Mouse (Mus musculus) kidney, postnatal 0 days (tissue): Measurements from ENCODE around the gene AL732309.1. TPM values are rescaled to one million over a fixed set of nuclear protein-coding genes. Genes with fewer than 3 reads are reported as not detected.
A peak's percentile ranks its signal among the peaks of the same experiment; 100 is the strongest.

Experiments
- ATAC-seq: fragments of 200-750 bp; cut with Nextera tagmentation; replicated peaks from 2 replicates; pipeline ENCODE4 v1.8.0; 2017; ENCODE audit warnings: low read depth, moderate number of reproducible peaks, moderate TSS enrichment, moderate library complexity; ENCODE audit not compliant: low FRiP score
- DNase-seq: peaks from one replicate; pipeline ENCODE4 v3.0.0-alpha.2; 2016; ENCODE audit warnings: low spot score
- H3K27ac ChIP-seq: fragments of 300-500 bp; sonication (generic); 2 replicates; pipeline ENCODE4 v1.5.1; 2014; ENCODE audit warnings: mild to moderate bottlenecking
- H3K27me3 ChIP-seq: fragments of 300-500 bp; sonication (generic); 2 replicates; pipeline ENCODE4 v1.6.1; 2014; ENCODE audit warnings: low read length, mixed read lengths; ENCODE audit not compliant: insufficient read depth
- H3K36me3 ChIP-seq: fragments of 300-500 bp; sonication (generic); 2 replicates; pipeline ENCODE4 v1.6.1; 2014; ENCODE audit warnings: low read length, mixed read lengths; ENCODE audit not compliant: insufficient read depth
- H3K4me1 ChIP-seq: fragments of 300-500 bp; sonication (generic); replicated peaks from 2 replicates; pipeline ENCODE4 v1.6.1; 2014; ENCODE audit warnings: antibody characterized with exemption, low read length, mixed read lengths; ENCODE audit not compliant: insufficient read depth
- H3K4me2 ChIP-seq: fragments of 300-500 bp; sonication (generic); 2 replicates; pipeline ENCODE4 v1.6.1; 2014; ENCODE audit warnings: mild to moderate bottlenecking, low read length, moderate library complexity, mixed read lengths
- H3K4me3 ChIP-seq: fragments of 300-500 bp; sonication (generic); replicated peaks from 2 replicates; pipeline ENCODE4 v1.5.1; 2014; ENCODE audit warnings: low read depth, low read length
- H3K9ac ChIP-seq: fragments of 300-500 bp; sonication (generic); 2 replicates; pipeline ENCODE4 v1.6.1; 2014; ENCODE audit warnings: low read depth, low read length
- H3K9me3 ChIP-seq: fragments of 300-500 bp; sonication (generic); replicated peaks from 2 replicates; pipeline ENCODE4 v1.6.1; 2016; ENCODE audit warnings: low read length, inconsistent platforms, mixed read lengths
- CTCF ChIP-seq: IDR thresholded peaks from 2 replicates; pipeline ENCODE4 v1.5.1; 2016; ENCODE audit warnings: antibody characterized with exemption, low read depth, mild to moderate bottlenecking, moderate library complexity
- WGBS: fragments of 180-500 bp; shearing (Covaris S2); extraction: QIAGEN DNeasy Blood & Tissue Kit; methylation state at CpG from one replicate; pipeline ENCODE4 v1.1.7; 2014; 5-methylcytosine and 5-hydroxymethylcytosine counted together
- polyA plus RNA-seq: library from polyadenylated mRNA; unstranded; fragments of >200 nt; fragmentation: Nextera tagmentation; extraction: Ambion mirVana; gene quantifications from 2 replicates; pipeline ENCODE4 v1.2.1, GENCODE M21; 2015

Gene AL732309.1
- polyA plus RNA-seq, 1 experiment from 2014 or later = 2.7 TPM

DNA sequence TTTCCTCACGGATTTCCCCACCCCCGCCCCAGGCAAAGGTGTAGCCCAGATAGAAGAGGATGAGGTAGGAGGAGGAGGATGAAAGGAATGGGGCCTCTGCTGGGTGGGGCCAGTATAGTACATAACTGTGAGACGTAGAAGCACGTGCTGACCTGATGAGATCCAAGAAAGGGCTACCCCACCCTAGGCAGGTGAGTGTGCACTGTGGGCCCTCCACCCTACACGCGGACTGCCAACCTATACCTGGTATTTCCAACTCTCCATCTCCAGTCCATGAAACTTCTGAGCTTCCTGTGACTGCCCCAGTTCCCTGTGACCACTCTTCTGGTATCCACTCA lies 5.3 kb downstream of the AL732309.1 start:
- Histone ChIP-seq H3K27ac (peak overlapping the region; percentile 59; the same call in 1 of the 2 replicates), H3K36me3 (no peaks in the 10 kb centered on the region), H3K4me1 (peaks cover 20% of the 10 kb centered on the region), H3K27me3 (no peaks in the 10 kb centered on the region), H3K9ac (no peak overlapping the region), H3K4me3 (peak overlapping the region; percentile 26; the same call in 1 of the 2 replicates), H3K4me2 (peak overlapping the region; percentile 92), H3K9me3 (no peaks in the 10 kb centered on the region)
- ATAC-seq = 0 out of 2 replicates have a peak, but pooled peaks have one; percentile 10
- DNase-seq = no peak
- TF ChIP-seq CTCF = no peak
- WGBS = 14% methylated on average over 6 of the region's 6 CpGs

DNA sequence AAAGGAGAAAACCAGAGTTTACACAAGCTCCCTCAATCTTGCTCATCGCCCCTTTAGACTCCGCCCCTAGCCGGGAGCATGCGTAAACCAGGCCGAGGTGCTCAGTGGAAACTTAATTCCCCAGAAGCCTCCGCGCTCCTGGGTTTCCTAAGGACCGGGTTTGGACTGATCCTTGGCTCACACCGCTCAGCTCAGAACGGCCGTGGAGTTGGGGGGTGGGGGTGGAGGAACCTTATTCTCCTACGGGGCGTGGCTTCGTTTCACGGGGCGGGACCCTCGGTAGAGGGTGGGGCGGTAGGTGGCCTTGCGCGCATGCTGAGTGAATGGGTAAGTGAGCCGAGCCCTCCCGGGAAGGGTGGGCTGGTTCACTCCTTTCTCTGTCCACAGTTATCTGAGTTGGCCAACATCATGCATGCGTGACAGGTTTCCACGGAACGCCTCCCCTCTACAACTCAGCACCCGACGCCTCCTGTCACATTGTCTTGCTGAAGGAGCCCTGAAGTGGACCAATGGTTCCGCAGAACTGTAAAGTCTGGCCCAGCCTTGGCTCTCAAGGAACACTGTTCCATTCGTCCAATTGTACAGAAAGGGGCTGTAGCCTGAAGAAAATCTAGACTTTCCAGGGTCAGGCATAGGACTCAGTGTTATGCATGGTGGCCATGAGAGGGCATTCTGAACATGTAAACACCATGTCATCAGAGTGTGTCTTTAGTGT lies 5.8 kb downstream of the AL732309.1 start:
- Histone ChIP-seq H3K4me1 (peaks cover 20% of the 10 kb centered on the region), H3K9me3 (no peaks in the 10 kb centered on the region), H3K27ac (peak overlapping the region; percentile 59), H3K36me3 (no peaks in the 10 kb centered on the region), H3K4me2 (peak overlapping the region; percentile 92), H3K9ac (peak overlapping the region; percentile 28; the same call in 1 of the 2 replicates), H3K4me3 (peak overlapping the region; percentile 26), H3K27me3 (no peaks in the 10 kb centered on the region)
- WGBS = 2% methylated on average over 29 of the region's 29 CpGs
- DNase-seq (peak; percentile 85), ATAC-seq (peak; percentile 84)
- no peak for TF ChIP-seq CTCF

DNA sequence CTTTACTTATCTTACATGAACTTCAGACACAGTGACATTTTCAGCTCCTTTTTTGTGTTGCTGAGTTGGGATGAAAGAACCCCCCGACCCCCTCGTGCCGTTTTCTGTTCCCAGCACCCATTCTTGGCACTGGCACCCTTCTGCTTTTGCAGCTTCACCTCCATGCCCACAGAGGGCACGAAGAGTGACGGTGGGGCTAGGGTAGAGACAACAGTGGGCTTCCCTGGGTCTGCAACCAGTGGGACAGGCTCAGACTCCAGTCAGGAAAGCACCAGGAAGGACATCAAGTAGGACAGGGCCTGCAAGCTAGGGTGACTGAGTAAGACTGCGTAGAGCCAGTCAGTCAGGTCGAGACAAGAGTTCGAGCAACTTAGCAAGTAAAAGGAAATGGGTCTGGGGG lies 6.4 kb downstream of the AL732309.1 start:
- TF ChIP-seq CTCF = no peak
- DNase-seq = no peak
- no peaks in the 10 kb centered on the region for H3K36me3 ChIP-seq
- peak overlapping the region; percentile 92 for H3K4me2 ChIP-seq
- H3K9ac ChIP-seq = peak overlapping the region; percentile 36; the same call in 1 of the 2 replicates
- no peaks in the 10 kb centered on the region for H3K9me3 ChIP-seq
- WGBS = 51% methylated on average over 8 of the region's 8 CpGs
- H3K4me3 ChIP-seq = peak overlapping the region; percentile 26; the same call in 1 of the 2 replicates
- peaks cover 20% of the 10 kb centered on the region for H3K4me1 ChIP-seq
- H3K27ac ChIP-seq = peak overlapping the region; percentile 59
- H3K27me3 ChIP-seq = no peaks in the 10 kb centered on the region
- ATAC-seq = no peak

DNA sequence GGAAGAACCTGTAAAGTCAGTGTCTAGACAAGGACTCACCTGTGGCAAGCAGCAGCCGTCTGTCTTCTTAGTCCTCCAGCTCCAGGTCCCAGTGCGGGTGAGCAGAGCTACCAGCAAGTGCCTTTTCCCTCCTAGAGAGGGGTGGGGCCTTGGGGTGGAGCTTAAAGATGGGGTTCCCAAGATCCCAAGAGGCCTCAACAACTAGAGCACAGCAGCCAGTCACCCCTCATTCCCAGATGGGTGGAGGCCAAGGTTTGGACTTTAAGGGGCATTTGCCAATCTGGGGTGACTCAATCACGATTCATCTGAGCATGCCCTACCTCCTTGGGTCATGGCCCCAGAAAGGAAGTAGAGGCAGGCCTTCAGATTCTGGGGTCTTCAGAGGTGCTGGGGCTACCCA lies 6.9 kb downstream of the AL732309.1 start:
- no peak overlapping the region for H3K27ac ChIP-seq
- no peak overlapping the region for H3K4me3 ChIP-seq
- no peak overlapping the region for H3K9ac ChIP-seq
- H3K27me3 ChIP-seq = no peaks in the 10 kb centered on the region
- H3K4me2 ChIP-seq = no peak overlapping the region
- no peaks in the 10 kb centered on the region for H3K9me3 ChIP-seq
- H3K4me1 ChIP-seq = peaks cover 20% of the 10 kb centered on the region
- H3K36me3 ChIP-seq = no peaks in the 10 kb centered on the region
- WGBS = 88% methylated on average over 3 of the region's 3 CpGs
- ATAC-seq (no peak), DNase-seq (no peak)
- TF ChIP-seq CTCF = no peak

DNA sequence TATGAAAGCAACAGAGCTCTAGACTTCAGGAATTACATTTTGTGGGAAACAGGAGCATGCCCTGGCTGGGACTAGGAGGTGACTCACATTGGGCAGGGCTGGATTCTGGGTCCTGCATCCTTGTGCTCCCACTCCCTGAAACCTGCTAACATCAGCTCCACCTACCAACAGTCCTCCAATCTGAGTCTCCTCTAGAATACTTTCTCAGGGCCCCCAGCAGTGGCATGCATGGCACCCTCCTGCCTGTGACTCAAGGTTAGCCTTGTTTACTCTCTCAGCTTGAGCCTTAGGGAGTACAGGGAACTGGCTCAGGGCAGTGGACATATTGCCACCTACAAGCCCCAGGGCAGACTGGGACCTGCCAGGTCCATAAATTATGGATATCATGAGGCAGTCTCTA lies 8.6 kb downstream of the AL732309.1 start:
- no peak overlapping the region for H3K4me2 ChIP-seq
- H3K9me3 ChIP-seq = no peaks in the 10 kb centered on the region
- TF ChIP-seq CTCF = no peak
- H3K27me3 ChIP-seq = no peaks in the 10 kb centered on the region
- peaks cover 20% of the 10 kb centered on the region for H3K4me1 ChIP-seq
- no peak overlapping the region for H3K4me3 ChIP-seq
- DNase-seq (no peak), ATAC-seq (no peak)
- peak overlapping the region; percentile 47; the same call in 1 of the 2 replicates for H3K27ac ChIP-seq
- no peak overlapping the region for H3K9ac ChIP-seq
- H3K36me3 ChIP-seq = no peaks in the 10 kb centered on the region

DNA sequence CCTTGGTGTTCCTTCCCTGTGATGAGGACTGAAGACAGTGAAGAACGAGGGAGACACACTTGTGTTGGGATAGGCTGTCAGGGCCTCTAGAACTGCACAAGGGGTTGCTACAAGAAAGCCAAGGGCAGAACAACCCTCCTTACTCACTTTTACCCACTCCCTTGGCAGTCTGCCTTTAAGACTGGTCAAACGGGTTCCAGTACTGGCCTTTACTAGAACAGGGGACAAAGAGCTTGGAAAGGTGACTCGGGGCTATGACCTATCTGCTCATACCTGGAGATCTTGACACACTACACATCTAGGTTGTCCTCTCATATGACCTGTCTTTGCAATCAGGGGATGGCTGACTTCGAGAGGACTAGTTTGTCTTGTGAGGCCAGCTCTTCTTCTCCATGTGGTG lies 9.1 kb downstream of the AL732309.1 start:
- no peak overlapping the region for H3K4me2 ChIP-seq
- H3K4me1 ChIP-seq = peaks cover 15% of the 10 kb centered on the region
- H3K9ac ChIP-seq = no peak overlapping the region
- TF ChIP-seq CTCF = no peak
- ATAC-seq (no peak), DNase-seq (peak; percentile 7)
- no peaks in the 10 kb centered on the region for H3K9me3 ChIP-seq
- 53% methylated on average over 4 of the region's 4 CpGs for WGBS
- peak overlapping the region; percentile 47 for H3K27ac ChIP-seq
- H3K27me3 ChIP-seq = no peaks in the 10 kb centered on the region
- H3K4me3 ChIP-seq = no peak overlapping the region
- H3K36me3 ChIP-seq = no peaks in the 10 kb centered on the region
